Mouse (Mus musculus) cerebellum, adult (tissue): ENCODE measurements around the gene Olfr748.
"Not testable (repeated sequence)": the region's sequence is repeated elsewhere in the genome, so short reads cannot be mapped to it uniquely, and the experiment has no call there.

Source experiments
- ATAC-seq: cut with Nextera tagmentation; 2 replicates; pipeline ENCODE4 v1.9.2; 2017; ENCODE audit warnings: mild to moderate bottlenecking, moderate library complexity, mixed read lengths; ENCODE audit not compliant: insufficient number of reproducible peaks, low FRiP score, low TSS enrichment

Olfr748 gene

GRCm38 (mm10) chr14:50707073-50707472 is at the start of gene Olfr748:
Gene Olfr748, plus strand, starts transcription at chr14:50707373.
- ATAC-seq, result no peak

- no peak for ATAC-seq
These were observed 14.1 kb upstream of the Olfr748 start, which contains the start of gene Olfr747 for GRCm38 (mm10) chr14:50693106-50693505. Gene Olfr747, minus strand, starts transcription at chr14:50693206.

GRCm38 (mm10) chr14:50719875-50720274 is 12.7 kb downstream of the Olfr748 start:
- not testable (repeated sequence) for ATAC-seq

- ATAC-seq, result not testable (repeated sequence)
These were observed 15.2 kb downstream of the Olfr748 start for GRCm38 (mm10) chr14:50722371-50722770.

GRCm38 (mm10) chr14:50740334-50740733 is 33.2 kb downstream of the Olfr748 start:
- ATAC-seq, result no peak

GRCm38 (mm10) chr14:50741584-50741983 is 34.4 kb downstream of the Olfr748 start:
- no peak for ATAC-seq

GRCm38 (mm10) chr14:50744994-50745393 is 37.8 kb downstream of the Olfr748 start, which contains the start of gene Olfr749:
Gene Olfr749, minus strand, starts transcription at chr14:50745094.
- ATAC-seq, result no peak

GRCm38 (mm10) chr14:50758416-50759085 is 51.4 kb downstream of the Olfr748 start:
- no peak; the same call in 1 of the 2 replicates for ATAC-seq
